Mouse (Mus musculus): ENCODE measurements around the gene Rab1b. TPM values are rescaled to one million over a fixed set of nuclear protein-coding genes. Genes with fewer than 3 reads are reported as not detected.
"Not testable (repeated sequence)": the region's sequence is repeated elsewhere in the genome, so short reads cannot be mapped to it uniquely, and the experiment has no call there.

The Rab1b gene
- 100 to 1,000 TPM; 167 to 168 TPM for total RNA-seq (2021)

- intact Hi-C loops (cut with DNase I), result no loop called here
- peak; percentile 98 to 99 for DNase-seq (ENCODE audit: extremely low spot score in 1 of 2, low spot score in 2 of 2)
Measured at GRCm38 (mm10) chr19:5106731-5107191, at the start of gene Rab1b. TSS of gene Rab1b (minus strand) at chr19:5107072.

GRCm38 (mm10) chr19:5152261-5152660, 45.4 kb upstream of the Rab1b start:
- intact Hi-C loops (cut with DNase I), result no loop called here
- no peak for DNase-seq (ENCODE audit: extremely low spot score in 1 of 2, low spot score in 2 of 2)

GRCm38 (mm10) chr19:5151741-5152140, 44.9 kb upstream of the Rab1b start:
- DNase-seq (ENCODE audit: extremely low spot score in 1 of 2, low spot score in 2 of 2), result no peak
- intact Hi-C loops (cut with DNase I), result loop anchor here (2.0 kb wide), 1 partner anchor 57 kb away; no protein-coding TSS in a partner anchor

DNA sequence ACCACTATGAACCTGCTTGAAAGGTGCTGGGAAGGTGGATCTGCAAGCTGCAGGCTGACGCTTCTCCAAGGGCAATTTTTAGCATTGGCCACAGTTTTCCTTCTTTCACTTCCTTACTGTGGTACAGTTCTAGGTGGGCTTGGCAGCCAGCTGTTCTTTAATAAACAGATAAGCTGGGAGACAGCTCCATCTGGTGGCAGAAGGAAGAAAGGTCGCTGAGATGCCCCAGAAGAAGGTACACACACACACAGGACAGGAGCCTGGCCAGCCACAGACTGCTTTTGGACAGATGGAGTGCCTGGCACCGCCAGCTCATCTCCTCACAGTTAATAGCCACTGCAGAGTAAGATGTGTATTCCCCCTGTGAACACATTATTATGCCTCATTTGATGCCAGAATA, 44.5 kb upstream of the Rab1b start:
- intact Hi-C loops (cut with DNase I), result loop anchor here (2.0 kb wide), 1 partner anchor 57 kb away; no protein-coding TSS in a partner anchor

GRCm38 (mm10) chr19:5150358-5150757, 43.5 kb upstream of the Rab1b start:
- peak in 1 of 2 experiments; percentile 69 for DNase-seq (ENCODE audit: extremely low spot score in 1 of 2, low spot score in 2 of 2)
- intact Hi-C loops (cut with DNase I), result loop anchor here (2.0 kb wide), 1 partner anchor 56 kb away; no protein-coding TSS in a partner anchor

More for the DNA sequence above, 44.5 kb upstream of the Rab1b start:
- DNase-seq (ENCODE audit: extremely low spot score in 1 of 2, low spot score in 2 of 2), result peak; percentile 62 to 68

DNA sequence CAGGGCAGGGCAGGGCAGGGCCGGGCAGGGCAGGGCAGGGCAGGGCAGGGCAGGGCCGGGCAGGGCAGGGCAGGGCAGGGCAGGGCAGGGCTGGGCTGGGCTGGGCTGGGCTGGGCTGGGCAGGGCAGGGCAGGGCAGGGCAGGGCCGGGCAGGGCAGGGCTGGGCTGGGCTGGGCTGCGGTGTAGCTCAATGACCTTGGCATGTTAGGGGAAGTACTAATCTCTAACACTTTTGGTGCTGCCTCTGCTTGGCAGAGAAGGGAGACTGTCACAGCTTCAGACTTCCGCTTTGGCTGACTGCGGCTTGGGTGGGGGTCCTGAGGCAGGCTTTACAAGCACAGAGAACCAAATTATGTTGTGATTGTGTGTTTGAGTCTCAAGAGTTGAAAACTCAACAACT, 42.2 kb upstream of the Rab1b start:
- DNase-seq (ENCODE audit: extremely low spot score in 1 of 2, low spot score in 2 of 2); intact Hi-C loops (cut with DNase I): not testable (repeated sequence)

DNA sequence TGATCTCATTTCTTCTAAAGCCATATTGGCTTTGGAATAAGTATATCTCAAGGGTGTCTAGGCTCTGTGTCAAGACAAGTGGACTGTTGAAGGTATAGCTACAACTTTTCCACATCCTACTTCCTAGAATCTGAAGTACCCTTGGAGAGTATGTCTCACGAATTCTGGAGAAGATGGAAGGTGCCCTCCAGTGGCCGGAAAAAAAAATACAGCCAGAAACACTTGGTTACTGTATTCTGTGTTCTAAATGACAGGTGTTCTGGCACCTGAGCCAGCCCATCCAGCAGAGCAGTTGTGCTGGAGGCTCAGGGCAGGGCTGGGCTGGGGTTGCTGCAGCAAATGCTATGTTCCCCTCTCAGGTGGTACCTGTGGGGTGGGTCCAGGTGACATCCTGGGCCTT, 32.8 kb upstream of the Rab1b start:
- intact Hi-C loops (cut with DNase I), result loop anchor here (5.0 kb wide), 1 partner anchor 47 kb away; no protein-coding TSS in a partner anchor
- peak; percentile 63 to 70 for DNase-seq (ENCODE audit: extremely low spot score in 1 of 2, low spot score in 2 of 2)

DNA sequence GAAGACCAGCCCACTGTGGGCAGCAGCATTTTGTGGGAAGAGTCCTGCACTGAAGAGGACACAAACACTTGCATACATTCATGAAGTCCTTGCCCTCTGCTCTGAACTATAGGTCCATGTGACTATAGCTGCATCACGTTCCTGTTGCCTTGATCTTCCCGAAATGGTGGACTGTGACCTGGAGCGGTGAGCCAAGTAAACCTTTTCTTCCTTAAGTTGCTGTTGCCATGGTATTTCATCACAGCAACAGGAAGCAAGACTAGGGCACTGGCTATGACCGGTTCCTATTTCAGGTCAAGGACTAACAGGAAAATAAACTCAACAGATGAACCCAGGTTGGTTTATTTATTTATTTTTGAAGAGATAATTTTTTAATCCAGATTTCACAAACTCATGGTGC, 24.4 kb upstream of the Rab1b start:
- intact Hi-C loops (cut with DNase I), result no loop called here
- no peak for DNase-seq (ENCODE audit: extremely low spot score in 1 of 2, low spot score in 2 of 2)

- intact Hi-C loops (cut with DNase I), result no loop called here
- DNase-seq (ENCODE audit: extremely low spot score in 1 of 2, low spot score in 2 of 2), result no peak
Measured at GRCm38 (mm10) chr19:5129770-5130169, 22.9 kb upstream of the Rab1b start.

- DNase-seq (ENCODE audit: extremely low spot score in 1 of 2, low spot score in 2 of 2), result no peak
- intact Hi-C loops (cut with DNase I), result no loop called here
Measured at GRCm38 (mm10) chr19:5124055-5124614, 17.3 kb upstream of the Rab1b start.

DNA sequence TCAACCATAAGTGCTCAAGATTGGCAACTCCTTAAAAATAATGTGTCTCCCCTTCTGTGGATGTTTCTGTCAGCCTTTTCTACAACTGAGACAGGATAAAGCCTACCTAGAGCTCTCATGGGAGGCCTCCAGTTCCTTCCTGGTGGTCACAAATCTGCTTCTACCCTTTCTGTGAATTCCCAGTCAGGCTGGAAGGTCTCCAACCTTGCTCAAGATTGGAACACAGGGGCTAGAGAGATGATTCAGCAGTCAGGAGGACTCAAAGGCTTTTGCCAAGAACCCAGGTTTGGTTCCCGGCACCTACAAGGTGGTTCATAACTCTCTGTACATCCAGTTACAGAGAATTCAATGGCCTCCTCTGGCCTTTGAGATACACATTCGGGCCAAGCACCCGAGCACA, 16.4 kb upstream of the Rab1b start:
- intact Hi-C loops (cut with DNase I), result no loop called here
- DNase-seq (ENCODE audit: extremely low spot score in 1 of 2, low spot score in 2 of 2), result no peak

- no peak for DNase-seq (ENCODE audit: extremely low spot score in 1 of 2, low spot score in 2 of 2)
- intact Hi-C loops (cut with DNase I), result no loop called here
Measured at GRCm38 (mm10) chr19:5122492-5122891, 15.6 kb upstream of the Rab1b start.

- intact Hi-C loops (cut with DNase I), result no loop called here
- no peak for DNase-seq (ENCODE audit: extremely low spot score in 1 of 2, low spot score in 2 of 2)
Measured at GRCm38 (mm10) chr19:5118384-5118698, 11.5 kb upstream of the Rab1b start, which contains the start of gene Klc2. TSS of gene Klc2 (minus strand) at chr19:5118560.

- peak; percentile 82 to 95 for DNase-seq (ENCODE audit: extremely low spot score in 1 of 2, low spot score in 2 of 2)
- intact Hi-C loops (cut with DNase I), result no loop called here
Measured at GRCm38 (mm10) chr19:5117494-5118383, 10.9 kb upstream of the Rab1b start.

- intact Hi-C loops (cut with DNase I), result no loop called here
Measured at GRCm38 (mm10) chr19:5113783-5114182, 6.9 kb upstream of the Rab1b start.

DNA sequence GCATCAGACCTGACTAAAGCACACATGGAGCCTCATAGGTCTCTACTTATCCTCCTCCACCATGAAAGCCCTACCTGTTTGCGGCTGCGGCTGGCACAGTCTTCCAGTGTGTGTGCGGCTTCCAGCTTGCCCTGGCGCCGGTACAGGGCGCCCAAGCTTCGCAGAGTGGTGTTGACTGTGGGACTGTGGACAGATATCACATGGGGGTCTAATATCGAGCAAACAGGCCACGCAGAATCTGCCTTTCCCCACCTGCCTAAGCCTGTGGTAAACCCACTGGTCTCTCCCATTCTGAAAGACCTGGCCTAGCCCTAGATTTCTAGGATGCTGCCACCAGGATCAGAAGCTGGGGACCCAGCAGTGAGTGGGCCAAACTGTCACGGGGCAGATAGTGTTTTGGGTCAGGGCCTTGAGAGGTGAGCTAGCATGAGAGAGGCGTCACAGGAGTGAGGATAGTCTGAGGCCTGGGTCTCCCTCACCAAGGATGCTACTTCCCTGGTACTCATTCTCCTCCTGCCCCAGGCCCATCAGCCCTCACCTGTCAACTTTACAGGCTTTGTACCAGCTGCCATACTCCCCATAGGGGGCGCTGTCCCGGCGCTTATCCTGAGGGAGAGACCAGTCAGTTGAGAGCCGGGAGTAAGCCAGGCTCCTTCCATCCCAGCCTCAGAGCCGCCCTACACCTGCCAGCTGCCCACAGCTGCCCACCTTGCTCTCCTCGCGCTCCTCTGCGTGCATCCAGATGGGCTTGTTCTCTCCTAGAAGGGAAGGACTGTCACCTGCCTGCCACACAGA, 3.0 kb upstream of the Rab1b start:
- DNase-seq (ENCODE audit: extremely low spot score in 1 of 2, low spot score in 2 of 2), result peak in 1 of 2 experiments; percentile 64
- intact Hi-C loops (cut with DNase I), result no loop called here

More at GRCm38 (mm10) chr19:5113783-5114182, 6.9 kb upstream of the Rab1b start:
- no peak for DNase-seq (ENCODE audit: extremely low spot score in 1 of 2, low spot score in 2 of 2)

DNA sequence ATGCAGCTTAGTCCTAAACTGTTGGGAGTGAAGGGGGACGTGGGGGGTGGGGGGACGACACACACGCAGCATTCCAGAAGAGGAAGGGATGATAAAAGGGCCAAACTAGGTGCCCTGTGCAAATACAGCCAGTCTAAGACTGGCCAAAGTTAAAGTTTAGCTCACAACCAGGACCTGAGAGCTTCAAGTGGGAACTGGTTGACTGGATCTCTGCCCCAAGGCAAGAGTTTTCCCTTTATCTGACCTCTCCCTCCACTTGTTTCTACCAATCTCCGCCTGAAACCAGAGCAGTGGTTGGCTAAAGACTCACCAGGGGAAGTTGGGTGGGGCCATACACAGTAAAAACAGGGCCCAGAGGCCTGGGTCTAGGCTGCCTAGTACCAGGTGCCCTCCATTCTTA, 1.8 kb upstream of the Rab1b start:
- intact Hi-C loops (cut with DNase I), result no loop called here
- DNase-seq (ENCODE audit: extremely low spot score in 1 of 2, low spot score in 2 of 2), result no peak

- intact Hi-C loops (cut with DNase I), result no loop called here
- peak in 1 of 2 experiments; percentile 69 for DNase-seq (ENCODE audit: extremely low spot score in 1 of 2, low spot score in 2 of 2)
Measured at GRCm38 (mm10) chr19:5108271-5108575, 1.4 kb upstream of the Rab1b start.

DNA sequence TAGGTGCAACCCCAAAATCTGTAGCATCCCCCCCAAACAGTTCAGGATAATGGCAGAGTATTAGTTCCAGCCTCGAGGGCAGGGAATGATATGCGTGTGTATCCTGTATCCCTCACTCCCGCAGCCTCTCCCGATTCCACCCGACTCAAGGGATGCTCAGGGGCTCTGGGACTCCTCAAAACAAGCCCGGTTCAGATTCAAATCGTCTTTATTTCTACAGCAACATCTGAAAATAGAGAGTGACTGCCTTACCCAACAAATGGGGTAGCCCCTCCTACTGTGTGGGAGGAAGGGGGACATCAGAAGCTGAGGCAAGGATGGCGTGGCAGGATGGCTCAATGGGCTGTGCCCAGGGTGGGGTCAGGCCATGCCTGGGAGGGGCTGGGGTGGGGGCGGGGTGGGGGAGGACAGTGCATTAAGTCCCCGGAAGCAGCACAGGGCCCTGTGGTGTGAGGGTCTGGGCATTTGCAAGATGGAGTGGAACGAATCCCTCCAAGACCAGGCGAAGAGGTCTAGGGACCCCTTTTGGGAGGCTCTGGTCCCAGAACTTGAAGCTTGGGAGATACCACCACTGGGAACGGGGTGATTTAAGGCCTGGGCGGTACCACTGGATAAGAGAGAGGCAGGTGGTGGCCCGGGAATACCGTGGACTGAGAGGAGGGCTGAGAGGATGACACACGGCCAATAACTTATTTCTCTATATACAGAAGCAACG, 841 bp upstream of the Rab1b start:
- intact Hi-C loops (cut with DNase I), result no loop called here
- peak in 1 of 2 experiments; percentile 62 for DNase-seq (ENCODE audit: extremely low spot score in 1 of 2, low spot score in 2 of 2)
